Mouse (Mus musculus) heart, adult 2 months (tissue): ENCODE measurements around the gene Opn1sw. TPM values are rescaled to one million over a fixed set of nuclear protein-coding genes. Genes with fewer than 3 reads are reported as not detected.
A peak's percentile ranks its signal among the peaks of the same experiment; 100 is the strongest.

Experiments used
- DNase-seq, 2 experiments: peaks; one replicate each; pipeline ENCODE4 v3.0.0; 2021
- H3K27ac ChIP-seq: fragments of 200-600 bp; 2 replicates; pipeline ENCODE4 v1.8.1; 2022
- H3K27me3 ChIP-seq: fragments of 200-500 bp; 2 replicates; pipeline ENCODE4 v1.6.1; 2012; ENCODE audit warnings: mild to moderate bottlenecking, low read length, inconsistent platforms, mixed read lengths; ENCODE audit not compliant: control insufficient read depth, insufficient read depth
- H3K36me3 ChIP-seq: fragments of 200-500 bp; 2 replicates; pipeline ENCODE4 v1.6.1; 2012; ENCODE audit warnings: low read length, inconsistent platforms; ENCODE audit not compliant: control insufficient read depth, insufficient read depth
- H3K4me1 ChIP-seq: fragments of 200-500 bp; 2 replicates; pipeline ENCODE4 v1.6.1; 2011; ENCODE audit warnings: low read length; ENCODE audit not compliant: control insufficient read depth, insufficient read depth
- H3K4me3 ChIP-seq: fragments of 200-600 bp; 2 replicates; pipeline ENCODE4 v1.8.1; 2022
- H3K79me2 ChIP-seq: fragments of 200-500 bp; replicated peaks from 2 replicates; pipeline ENCODE4 v1.6.1; 2012; ENCODE audit warnings: mild to moderate bottlenecking, inconsistent platforms, low read length, moderate library complexity, mixed read lengths; ENCODE audit not compliant: control insufficient read depth, insufficient read depth
- H3K9ac ChIP-seq: fragments of 200-500 bp; 2 replicates; pipeline ENCODE4 v1.6.1; 2012; ENCODE audit warnings: low read depth, mild to moderate bottlenecking, control low read depth, inconsistent platforms, low read length, mixed read lengths
- CTCF ChIP-seq: fragments of 200-600 bp; IDR thresholded peaks from 2 replicates; pipeline ENCODE4 v1.8.1; 2022; ENCODE audit warnings: antibody characterized with exemption, mild to moderate bottlenecking, moderate library complexity
- EP300 ChIP-seq: fragments of 200-500 bp; IDR thresholded peaks from 2 replicates; pipeline ENCODE4 v1.6.1; 2011; ENCODE audit warnings: low read depth, low read length, control low read depth; ENCODE audit not compliant: insufficient read depth
- POLR2A ChIP-seq: fragments of 200-500 bp; IDR thresholded peaks from 2 replicates; pipeline ENCODE4 v1.6.1; 2011; ENCODE audit warnings: mild to moderate bottlenecking, low read depth, low read length, control low read depth; ENCODE audit not compliant: insufficient read depth
- WGBS: fragments of 180-500 bp; shearing (Covaris S2); methylation state at CpG from one replicate; pipeline ENCODE4 v1.1.7; 2018; 5-methylcytosine and 5-hydroxymethylcytosine counted together
- intact Hi-C: fragments of 180-260 bp; cut with DNase I; formaldehyde crosslinking; loops from one replicate; pipeline ENCODE4 v1.15.1; 2025
- long read RNA-seq: library from polyadenylated mRNA; stranded (forward); transcript quantifications from one replicate; pipeline ENCODE4 v2.0.0, GENCODE M21; 2021
- polyA plus RNA-seq: library from polyadenylated mRNA; depleted of rRNA; stranded (reverse); fragments of >200 nt; gene quantifications from 2 replicates; pipeline ENCODE4 v1.2.3, GENCODE M21; 2012; rRNA removed
- total RNA-seq, 2 experiments: library from RNA; stranded (reverse); gene quantifications; 2 replicates each; pipeline ENCODE4 v1.2.3; 2021

Opn1sw gene
- total RNA-seq (not detected), polyA plus RNA-seq (0.67 TPM in 1 of 2 replicates, not detected in the other)
- long read RNA-seq, result 0 reads

DNA sequence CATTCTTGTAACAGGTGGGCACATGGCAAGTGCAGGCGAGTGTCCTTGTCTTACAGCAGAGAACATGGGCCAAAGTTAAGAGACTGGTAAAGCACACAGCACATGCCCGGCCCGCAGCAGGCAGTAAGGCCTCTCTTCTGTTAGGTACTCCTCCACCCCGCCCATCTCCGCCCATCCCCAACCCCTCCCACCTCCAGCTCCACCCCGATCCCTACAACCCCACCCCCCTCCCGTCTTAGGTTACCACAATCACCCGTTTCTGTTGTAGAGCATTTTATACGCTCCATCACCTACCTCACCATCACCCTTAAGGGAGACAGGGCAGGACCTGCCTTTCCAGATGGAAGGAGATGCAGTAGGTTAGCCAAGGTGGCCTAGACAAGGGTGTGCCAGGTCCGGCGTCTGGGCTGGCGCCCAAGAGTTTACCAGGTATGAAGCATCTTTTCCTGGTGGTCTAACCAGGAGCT, at the start of gene Opn1sw:
Gene Opn1sw (minus strand): TSS at position 417 of the 467 bp plus-strand sequence.
- Histone ChIP-seq H3K4me1 (peaks cover 2% of the 10 kb centered on the region; the same call in 1 of the 2 replicates), H3K27me3 (no peaks in the 10 kb centered on the region), H3K4me3 (no peak within 1 kb of the TSS), H3K27ac (no peak within 1 kb of the TSS; the same call in 1 of the 2 replicates), H3K36me3 (no peaks in the 10 kb centered on the region), H3K79me2 (no peaks in the 10 kb centered on the region), H3K9ac (no peak within 1 kb of the TSS)
- WGBS, result 3% methylated on average over 12 of the region's 12 CpGs
- TF ChIP-seq POLR2A (no peak), EP300 (no peak), CTCF (no peak)
- DNase-seq, result no peak
- intact Hi-C loops, result no loop called here

DNA sequence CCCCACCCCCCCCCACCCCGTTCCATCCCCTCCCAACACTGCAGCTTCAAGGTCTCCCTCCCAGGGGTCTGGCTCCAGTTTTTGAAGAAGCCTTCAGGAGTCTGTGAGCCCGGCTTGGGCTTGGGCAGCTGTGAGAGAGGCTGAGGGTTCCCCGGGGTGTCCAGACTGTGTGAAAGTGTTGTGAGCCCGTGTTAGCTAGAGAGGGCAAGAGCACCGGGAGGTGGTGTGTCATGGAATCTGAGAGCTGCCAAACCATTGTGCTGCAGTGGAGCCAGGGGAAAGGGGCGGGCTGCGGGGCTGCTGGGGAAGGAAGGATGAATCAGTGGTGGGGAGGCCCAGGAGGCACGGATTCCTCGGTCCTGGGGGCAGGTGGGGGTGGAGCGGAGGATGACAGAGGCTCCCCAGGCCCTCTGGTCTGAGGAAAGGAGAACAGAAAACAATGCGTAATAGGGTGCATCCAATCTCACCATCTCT, 48.2 kb upstream of the Opn1sw start:
- TF ChIP-seq EP300, result no peak
- peak; percentile 52; the same call in 1 of the 2 replicates for TF ChIP-seq POLR2A
- TF ChIP-seq CTCF, result no peak
- Histone ChIP-seq H3K9ac (no peak overlapping the region; the same call in 1 of the 2 replicates), H3K36me3 (no peaks in the 10 kb centered on the region), H3K79me2 (no peaks in the 10 kb centered on the region), H3K27ac (peak overlapping the region; percentile 90), H3K4me3 (no peak overlapping the region), H3K27me3 (no peaks in the 10 kb centered on the region), H3K4me1 (no peaks in the 10 kb centered on the region; the same call in 1 of the 2 replicates)
- WGBS, result 3% methylated on average over 11 of the region's 11 CpGs
- DNase-seq, result peak; percentile 73 to 80
- intact Hi-C loops, result no loop called here

DNA sequence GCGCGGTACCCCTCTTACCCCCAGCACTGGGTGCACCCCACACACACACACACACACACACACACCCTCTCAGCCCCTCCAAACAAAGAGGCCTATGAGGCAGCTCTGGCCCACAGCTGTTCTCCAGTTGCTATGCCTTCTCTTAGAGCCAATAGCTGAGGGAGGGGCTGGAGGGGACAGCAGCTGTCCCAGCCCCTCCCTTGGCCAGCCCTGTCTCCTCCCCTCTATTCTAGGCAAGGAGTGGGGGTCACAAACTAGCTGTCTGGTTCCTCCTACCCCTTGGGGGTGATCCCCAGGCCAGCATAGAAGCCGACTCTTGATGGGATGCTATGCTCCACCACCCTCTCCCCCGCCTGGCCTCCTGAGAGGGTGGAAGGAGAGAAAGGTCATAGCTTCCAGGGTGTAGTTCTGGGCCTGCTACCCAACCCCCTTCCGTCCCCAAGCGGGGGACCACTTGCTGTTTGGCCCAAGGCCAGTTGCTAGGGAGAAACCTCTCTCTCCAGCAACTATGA, 47.7 kb upstream of the Opn1sw start:
- no peaks in the 10 kb centered on the region for H3K36me3 ChIP-seq
- H3K27me3 ChIP-seq, result no peaks in the 10 kb centered on the region
- 8% methylated on average over 6 of the region's 6 CpGs for WGBS
- no peak for TF ChIP-seq CTCF
- 0 out of 2 replicates have a peak, but pooled peaks have one; percentile 5 for TF ChIP-seq POLR2A
- no peak for TF ChIP-seq EP300
- peak overlapping the region; percentile 23 for H3K9ac ChIP-seq
- peak overlapping the region; percentile 90 for H3K27ac ChIP-seq
- peak; percentile 58 to 65 for DNase-seq
- no peaks in the 10 kb centered on the region; the same call in 1 of the 2 replicates for H3K4me1 ChIP-seq
- H3K4me3 ChIP-seq, result peak overlapping the region; percentile 43
- H3K79me2 ChIP-seq, result no peaks in the 10 kb centered on the region
- intact Hi-C loops, result no loop called here

DNA sequence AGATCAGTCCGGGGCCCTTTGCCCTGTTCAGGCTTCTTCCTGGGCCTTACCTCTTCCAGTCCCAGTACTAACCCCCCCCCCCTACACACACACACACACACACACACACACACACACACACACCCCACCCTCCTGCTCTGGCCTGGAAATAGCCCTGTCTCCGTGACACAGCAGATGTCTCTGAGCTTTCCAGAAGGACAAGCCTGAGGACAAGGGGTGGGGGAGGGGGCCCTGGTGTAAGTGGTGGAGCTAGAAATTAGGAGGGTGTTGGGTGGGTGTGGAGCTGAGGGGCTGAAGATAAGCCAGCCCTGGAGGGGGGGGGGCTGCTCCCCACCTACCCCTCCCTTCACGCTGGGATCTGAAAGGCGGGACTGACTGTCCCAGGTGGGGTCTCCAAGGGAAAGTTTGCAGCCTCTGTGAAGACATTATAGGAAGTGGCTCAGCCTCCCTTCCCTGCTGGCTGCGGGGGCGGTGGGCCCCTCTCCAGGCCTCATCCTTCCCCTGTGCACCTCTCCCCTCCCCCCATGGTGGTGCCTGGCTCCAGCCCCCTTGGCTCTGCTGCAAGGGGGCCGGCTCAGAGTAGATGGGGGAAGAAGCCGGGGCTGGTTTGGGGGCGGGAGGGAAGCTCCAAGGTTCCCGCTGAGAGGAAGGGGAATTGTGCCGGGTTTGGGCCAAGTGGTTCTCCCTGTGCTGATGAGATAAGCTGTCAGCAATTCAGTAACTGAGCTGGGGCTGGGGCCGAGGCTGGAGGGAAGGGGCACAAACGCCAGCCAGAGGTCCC, 46.8 kb upstream of the Opn1sw start:
- H3K79me2 ChIP-seq, result no peaks in the 10 kb centered on the region
- H3K36me3 ChIP-seq, result no peaks in the 10 kb centered on the region
- H3K4me1 ChIP-seq, result no peaks in the 10 kb centered on the region; the same call in 1 of the 2 replicates
- peak overlapping the region; percentile 65 for H3K4me3 ChIP-seq
- H3K27ac ChIP-seq, result peak overlapping the region; percentile 90
- peak; percentile 63 to 66 for DNase-seq
- 10% methylated on average over 13 of the region's 13 CpGs for WGBS
- peak overlapping the region; percentile 79 for H3K9ac ChIP-seq
- TF ChIP-seq CTCF, result no peak
- TF ChIP-seq EP300, result 0 out of 2 replicates have a peak, but pooled peaks have one; percentile 55
- 0 out of 2 replicates have a peak, but pooled peaks have one; percentile 5 for TF ChIP-seq POLR2A
- no peaks in the 10 kb centered on the region for H3K27me3 ChIP-seq
- intact Hi-C loops, result loop anchor here (5.0 kb wide), 1 partner anchor 73 kb away; no protein-coding TSS in a partner anchor

DNA sequence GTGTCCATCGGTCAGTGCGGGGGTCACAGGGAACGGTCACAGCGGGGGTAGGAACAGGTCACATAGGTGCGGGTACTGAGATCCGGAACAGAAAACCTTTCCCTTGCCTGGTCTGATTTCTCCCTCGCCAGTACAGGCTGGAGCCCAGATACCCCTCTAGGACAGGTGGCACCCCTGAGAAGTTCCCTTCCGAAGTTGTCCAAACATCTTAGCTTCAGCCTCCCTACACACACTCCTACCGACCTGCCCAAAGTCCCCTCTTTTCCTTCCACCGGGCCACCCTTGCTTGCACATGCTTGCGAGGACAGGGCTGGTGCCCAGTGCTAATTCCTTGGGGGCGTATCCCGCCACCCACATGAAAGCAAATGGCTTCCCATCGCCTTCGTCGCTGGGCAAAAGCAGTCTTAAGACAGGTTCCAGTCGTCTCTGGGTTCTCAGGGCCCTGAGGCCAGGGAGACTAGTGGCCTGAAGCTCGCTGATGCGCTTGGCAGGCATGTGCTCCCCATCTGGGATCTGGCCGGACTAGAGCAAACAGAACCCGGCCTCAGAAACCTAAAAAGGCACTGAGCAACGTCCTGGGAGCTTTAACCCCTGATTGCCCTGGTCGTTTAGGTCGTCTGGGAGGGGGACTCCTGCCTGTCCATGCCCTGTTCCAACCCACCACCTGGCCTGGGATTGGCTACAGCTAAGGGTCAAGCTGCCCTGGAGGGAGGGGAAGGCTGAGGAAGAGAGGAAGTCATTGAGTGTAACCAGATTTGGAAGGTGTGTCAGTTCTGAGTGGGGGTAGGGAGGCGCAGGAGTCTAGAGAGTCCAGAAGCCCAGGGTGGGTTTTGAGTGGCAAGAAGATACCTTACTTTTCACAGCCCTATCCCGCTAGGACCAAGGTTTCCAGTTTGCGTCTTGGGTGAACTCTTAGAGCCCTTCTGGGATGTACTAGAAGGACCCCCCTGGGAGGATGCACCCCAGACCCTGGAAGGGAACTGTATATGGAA, 45.8 kb upstream of the Opn1sw start:
- Histone ChIP-seq H3K27ac (peak overlapping the region; percentile 89), H3K4me3 (peak overlapping the region; percentile 65), H3K27me3 (no peaks in the 10 kb centered on the region), H3K4me1 (no peaks in the 10 kb centered on the region; the same call in 1 of the 2 replicates), H3K79me2 (no peaks in the 10 kb centered on the region), H3K36me3 (no peaks in the 10 kb centered on the region), H3K9ac (peak overlapping the region; percentile 79)
- intact Hi-C loops, result loop anchor here (5.0 kb wide), 1 partner anchor 72 kb away; no protein-coding TSS in a partner anchor
- 6% methylated on average over 27 of the region's 27 CpGs for WGBS
- no peak for TF ChIP-seq CTCF
- 0 out of 2 replicates have a peak, but pooled peaks have one; percentile 17 for TF ChIP-seq EP300
- peak; percentile 74 for TF ChIP-seq POLR2A
- DNase-seq, result peak; percentile 74 to 80
